Mouse (Mus musculus) liver, postnatal 0 days (tissue): Measurements from ENCODE around the gene Bri3.

Source experiments
- CTCF ChIP-seq: sonication (generic); IDR thresholded peaks from 2 replicates; pipeline ENCODE4 v1.5.1; 2016; ENCODE audit warnings: antibody characterized with exemption, low read depth
- EP300 ChIP-seq: IDR thresholded peaks from 2 replicates; pipeline ENCODE4 v1.6.1; 2016; ENCODE audit warnings: antibody characterized with exemption, low read depth, mild to moderate bottlenecking

DNA sequence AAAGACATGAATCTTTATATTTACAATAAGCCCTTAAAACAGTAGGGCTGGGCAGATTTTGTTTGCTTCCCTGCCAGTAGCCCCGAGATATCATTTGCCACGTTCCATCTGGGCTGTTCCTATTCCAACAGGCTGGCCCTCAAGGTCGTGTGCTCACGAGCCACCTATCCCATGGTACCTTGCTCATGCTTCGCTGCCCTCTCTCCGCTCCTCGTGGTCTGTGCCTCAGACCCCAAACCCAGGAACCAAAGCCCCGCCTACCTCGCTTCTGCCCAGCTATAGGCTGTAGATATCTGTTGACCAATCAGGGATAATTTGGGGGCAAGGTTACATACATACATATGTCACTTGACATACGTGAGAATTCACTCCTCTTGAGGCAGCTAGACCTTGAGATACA is 3.1 kb downstream of the Bri3 start:
- no peak for TF ChIP-seq CTCF
- TF ChIP-seq EP300: no peak
